Mouse (Mus musculus): ENCODE data around the gene Gm45837. TPM values are rescaled to one million over a fixed set of nuclear protein-coding genes. Genes with fewer than 3 reads are reported as not detected.

Gm45837 gene
- polyA plus RNA-seq, 1 experiment from 2014 or later, result 2.1 TPM

MicroRNAs encoded within 50 kb of the gene (microRNA counts, 519-probe panel; counts per million panel counts)
- 236 counts per million, percentile 44 among the panel's probes with 10 or more counts for microRNA mmu-miR-139-3p
- microRNA mmu-miR-139-5p, result 236 counts per million, percentile 44 among the panel's probes with 10 or more counts

Small RNA genes lying within 50 kb of the gene (microRNA-seq; reads per million reads assigned to microRNA genes)
- 1,748 reads per million, percentile 80 among the genes with 10 or more reads in this experiment for gene Mir139

Other genes starting within 250 kb of the Gm45837 start
- gene Atg16l2, start 108.6 kb upstream of the Gm45837 start, polyA plus RNA-seq (2015; fragmentation: Nextera tagmentation; extraction: Ambion mirVana), result 15.7 and 17.9 TPM in 2 replicates
- 22.7 and 26.3 TPM in 2 replicates for gene Stard10, start 93.8 kb upstream of the Gm45837 start, polyA plus RNA-seq (2015; fragmentation: Nextera tagmentation; extraction: Ambion mirVana)
- gene Arap1, start 62.8 kb upstream of the Gm45837 start, polyA plus RNA-seq (2015; fragmentation: Nextera tagmentation; extraction: Ambion mirVana), result 41.4 and 46.5 TPM in 2 replicates
- 7.4 and 10.5 TPM in 2 replicates for gene Pde2a, start 10.8 kb downstream of the Gm45837 start, polyA plus RNA-seq (2015; fragmentation: Nextera tagmentation; extraction: Ambion mirVana)
- not detected in 2 replicates for gene Art2b, start 174.7 kb downstream of the Gm45837 start, polyA plus RNA-seq (2015; fragmentation: Nextera tagmentation; extraction: Ambion mirVana)